Mouse (Mus musculus) neural tube, embryonic 13.5 days (tissue): ENCODE data around the gene Fam219a. TPM values are rescaled to one million over a fixed set of nuclear protein-coding genes. Genes with fewer than 3 reads are reported as not detected.
A peak's percentile ranks its signal among the peaks of the same experiment; 100 is the strongest.

Experiments
- ATAC-seq: fragments of 200-750 bp; cut with Nextera tagmentation; 2 replicates; pipeline ENCODE4 v1.8.0; 2017; ENCODE audit warnings: low read depth, mild to moderate bottlenecking, moderate TSS enrichment, moderate library complexity
- H3K27ac ChIP-seq: fragments of 300-500 bp; sonication (generic); replicated peaks from 2 replicates; pipeline ENCODE4 v1.5.1; 2015; ENCODE audit warnings: moderate library complexity, mild to moderate bottlenecking, inconsistent platforms
- H3K27me3 ChIP-seq: fragments of 300-500 bp; sonication (generic); 2 replicates; pipeline ENCODE4 v1.6.1; 2015; ENCODE audit warnings: mild to moderate bottlenecking, inconsistent platforms
- H3K36me3 ChIP-seq: fragments of 300-500 bp; sonication (generic); 2 replicates; pipeline ENCODE4 v1.6.1; 2015; ENCODE audit warnings: mild to moderate bottlenecking, inconsistent platforms
- H3K4me1 ChIP-seq: fragments of 300-500 bp; sonication (generic); replicated peaks from 2 replicates; pipeline ENCODE4 v1.6.1; 2015; ENCODE audit warnings: inconsistent platforms
- H3K4me2 ChIP-seq: fragments of 300-500 bp; sonication (generic); 2 replicates; pipeline ENCODE4 v1.6.1; 2015; ENCODE audit warnings: inconsistent platforms, mild to moderate bottlenecking, moderate library complexity
- H3K4me3 ChIP-seq: fragments of 300-500 bp; sonication (generic); 2 replicates; pipeline ENCODE4 v1.5.1; 2015; ENCODE audit warnings: mild to moderate bottlenecking, inconsistent platforms
- H3K9ac ChIP-seq: fragments of 300-500 bp; sonication (generic); 2 replicates; pipeline ENCODE4 v1.6.1; 2015; ENCODE audit warnings: moderate library complexity, mild to moderate bottlenecking, inconsistent platforms
- H3K9me3 ChIP-seq: fragments of 300-500 bp; sonication (generic); 2 replicates; pipeline ENCODE4 v1.6.1; 2016; ENCODE audit warnings: inconsistent platforms
- WGBS: fragments of 180-500 bp; shearing (Covaris S2); methylation state at CpG from one replicate; pipeline ENCODE4 v1.1.7; 2015; 5-methylcytosine and 5-hydroxymethylcytosine counted together
- polyA plus RNA-seq: library from polyadenylated mRNA; unstranded; fragments of >200 nt; fragmentation: Nextera tagmentation; extraction: Ambion mirVana; gene quantifications from 2 replicates; pipeline ENCODE4 v1.2.1, GENCODE M21; 2015

Gene Fam219a
- 14.7 and 18.8 TPM in 2 replicates for polyA plus RNA-seq

- Histone ChIP-seq H3K9me3 (no peaks in the 10 kb centered on the region), H3K9ac (peak within 1 kb of the TSS; percentile 95), H3K4me3 (peak within 1 kb of the TSS; percentile 87), H3K27me3 (no peaks in the 10 kb centered on the region), H3K4me2 (peak within 1 kb of the TSS; percentile 75), H3K27ac (peak within 1 kb of the TSS; percentile 97), H3K36me3 (no peaks in the 10 kb centered on the region), H3K4me1 (peaks cover 56% of the 10 kb centered on the region)
- under 1% methylated on average over 41 of the region's 41 CpGs for WGBS
- ATAC-seq = peak; percentile 97
These were observed at the start of gene Fam219a, which contains the start of gene Dnaic1 for GRCm38 (mm10) chr4:41569411-41569885. TSS of gene Fam219a (minus strand) at chr4:41569538. TSS of gene Dnaic1 (plus strand) at chr4:41569775.

DNA sequence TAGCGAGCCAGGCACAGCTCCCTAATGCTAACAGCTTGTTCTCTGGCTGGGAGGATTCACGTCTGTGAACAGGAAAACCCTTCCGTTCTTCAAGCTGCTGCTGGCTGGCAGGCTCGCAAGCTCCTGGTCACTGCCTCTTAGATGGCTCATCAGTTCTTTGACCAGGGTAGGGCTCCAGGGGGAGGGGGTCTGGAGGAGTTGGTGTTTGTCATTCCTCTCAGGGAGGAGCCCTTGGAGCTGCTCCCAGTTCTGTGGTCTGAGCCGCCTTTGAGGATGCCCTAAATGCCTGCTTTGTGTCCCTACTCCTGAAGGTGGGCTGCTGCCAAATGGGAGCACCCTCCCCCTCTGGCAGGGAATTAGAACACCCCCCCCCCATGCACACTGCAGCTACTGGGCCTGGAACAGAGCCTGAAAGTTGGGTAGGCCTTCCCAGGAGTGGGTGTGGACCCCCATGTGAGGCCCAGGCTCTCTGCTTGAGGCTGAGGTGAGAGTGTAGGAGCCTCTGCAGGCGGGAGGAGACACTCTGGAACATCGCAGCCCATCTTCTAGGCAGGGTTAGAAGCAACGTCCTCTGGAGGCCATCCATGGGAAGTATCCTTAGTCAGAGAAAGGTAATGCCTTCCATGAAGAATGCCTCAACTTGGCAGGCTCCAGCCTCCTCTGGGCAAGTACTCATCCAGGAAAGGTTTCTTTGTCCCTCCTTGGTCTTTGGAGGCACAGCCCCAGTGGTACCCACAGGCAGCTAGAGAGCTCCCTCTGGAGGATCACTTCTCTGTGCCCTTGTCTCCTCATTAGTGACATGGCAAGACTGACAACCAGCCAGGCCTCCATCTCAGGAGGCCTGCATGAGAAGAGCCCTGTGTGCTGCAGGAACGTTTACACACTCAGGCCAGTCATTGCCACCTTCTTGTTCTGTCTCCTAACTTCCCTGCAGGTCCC is 46.6 kb upstream of the Fam219a start:
- no peak overlapping the region for H3K9ac ChIP-seq
- H3K27ac ChIP-seq = peak overlapping the region; percentile 74
- ATAC-seq = peak; percentile 78
- no peaks in the 10 kb centered on the region for H3K36me3 ChIP-seq
- 57% methylated on average over 9 of the region's 9 CpGs for WGBS
- H3K27me3 ChIP-seq = no peaks in the 10 kb centered on the region; the same call in 1 of the 2 replicates
- peaks cover 70% of the 10 kb centered on the region for H3K4me1 ChIP-seq
- H3K9me3 ChIP-seq = no peaks in the 10 kb centered on the region
- H3K4me2 ChIP-seq = no peak overlapping the region
- H3K4me3 ChIP-seq = no peak overlapping the region

DNA sequence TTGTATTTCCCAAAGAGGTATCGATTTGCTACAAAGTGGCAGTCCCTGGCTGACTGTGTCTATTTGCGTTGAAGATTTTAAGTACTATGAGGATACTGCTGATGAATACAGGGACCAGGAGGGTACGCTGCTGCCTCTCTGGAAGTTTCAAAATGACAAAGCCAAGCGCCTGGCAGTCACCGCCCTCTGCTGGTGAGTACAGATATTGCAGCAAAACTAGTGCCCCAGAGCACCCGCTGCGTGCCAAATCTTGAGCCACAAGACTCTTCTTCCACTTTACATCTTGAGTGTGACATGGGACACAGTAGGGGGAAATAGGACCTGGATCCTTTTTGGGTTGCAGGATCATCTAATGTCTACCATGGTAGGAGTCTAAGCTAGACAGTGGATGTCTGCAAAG is 44.8 kb upstream of the Fam219a start:
- WGBS = 8% methylated on average over 7 of the region's 7 CpGs
- no peak overlapping the region for H3K27ac ChIP-seq
- no peak overlapping the region for H3K4me2 ChIP-seq
- no peaks in the 10 kb centered on the region for H3K36me3 ChIP-seq
- no peak overlapping the region for H3K9ac ChIP-seq
- no peak for ATAC-seq
- H3K4me3 ChIP-seq = no peak overlapping the region
- no peaks in the 10 kb centered on the region for H3K9me3 ChIP-seq
- H3K27me3 ChIP-seq = no peaks in the 10 kb centered on the region; the same call in 1 of the 2 replicates
- H3K4me1 ChIP-seq = peaks cover 71% of the 10 kb centered on the region

GRCm38 (mm10) chr4:41612166-41612565 is 42.8 kb upstream of the Fam219a start:
- peak overlapping the region; percentile 75 for H3K27ac ChIP-seq
- H3K4me3 ChIP-seq = no peak overlapping the region
- no peaks in the 10 kb centered on the region; the same call in 1 of the 2 replicates for H3K27me3 ChIP-seq
- 28% methylated on average over 8 of the region's 8 CpGs for WGBS
- H3K4me1 ChIP-seq = peaks cover 57% of the 10 kb centered on the region
- no peaks in the 10 kb centered on the region for H3K36me3 ChIP-seq
- H3K9ac ChIP-seq = no peak overlapping the region
- no peak overlapping the region for H3K4me2 ChIP-seq
- peak; percentile 10; the same call in 1 of the 2 replicates for ATAC-seq
- H3K9me3 ChIP-seq = no peaks in the 10 kb centered on the region

GRCm38 (mm10) chr4:41610594-41610980 is 41.2 kb upstream of the Fam219a start:
- Histone ChIP-seq H3K27me3 (no peaks in the 10 kb centered on the region; the same call in 1 of the 2 replicates), H3K9me3 (no peaks in the 10 kb centered on the region), H3K27ac (no peak overlapping the region), H3K4me1 (peaks cover 50% of the 10 kb centered on the region), H3K36me3 (no peaks in the 10 kb centered on the region), H3K4me3 (no peak overlapping the region), H3K4me2 (no peak overlapping the region), H3K9ac (no peak overlapping the region)
- 36% methylated on average over 6 of the region's 6 CpGs for WGBS
- ATAC-seq = no peak

DNA sequence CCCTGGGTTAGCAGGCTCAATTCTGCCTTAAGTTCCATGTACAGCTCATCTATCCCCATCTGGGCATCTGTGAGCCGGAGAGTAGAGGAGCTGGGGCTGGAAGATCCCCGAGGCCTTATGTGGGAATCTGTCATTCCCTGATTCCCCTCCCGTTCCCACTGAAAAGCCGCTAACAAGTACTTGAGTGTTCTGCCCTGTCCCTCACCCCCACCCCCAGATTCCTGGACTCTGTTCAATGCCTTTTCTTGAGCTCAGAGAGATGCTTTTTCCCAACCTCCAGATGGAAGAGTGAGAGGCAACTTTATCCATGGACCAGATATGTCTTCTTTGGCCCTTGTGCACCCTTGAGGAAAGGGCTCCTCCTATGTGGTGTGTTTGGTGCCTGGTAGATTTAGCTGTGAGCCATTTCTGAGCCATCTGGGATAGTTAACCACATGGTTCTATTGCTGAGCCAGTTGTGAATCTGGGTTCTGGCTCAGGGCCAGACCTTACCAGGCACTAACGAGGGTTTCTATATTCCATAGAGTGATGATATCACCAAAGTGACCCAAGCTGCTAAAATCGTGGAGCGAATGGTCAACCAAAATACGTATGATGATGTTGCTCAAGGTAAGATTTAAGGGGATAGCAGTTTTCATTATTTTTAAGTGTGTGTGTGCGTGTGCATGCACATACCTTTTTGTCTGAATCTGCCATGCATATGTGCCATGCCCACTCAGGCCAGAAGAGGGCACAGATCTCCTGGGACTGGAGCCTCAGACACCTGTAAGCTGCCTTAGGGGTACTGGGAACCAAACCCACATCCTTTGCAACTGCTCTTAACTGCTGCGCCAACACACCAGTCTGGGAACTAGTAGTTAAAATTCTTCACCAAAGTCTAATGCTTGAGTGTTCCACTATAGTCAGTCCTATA is 40.6 kb upstream of the Fam219a start:
- Histone ChIP-seq H3K9ac (no peak overlapping the region), H3K9me3 (no peaks in the 10 kb centered on the region), H3K4me3 (no peak overlapping the region), H3K27me3 (no peaks in the 10 kb centered on the region), H3K27ac (0 out of 2 replicates have a peak overlapping the region, but pooled peaks have one; percentile 10), H3K4me2 (no peak overlapping the region), H3K4me1 (peaks cover 50% of the 10 kb centered on the region), H3K36me3 (no peaks in the 10 kb centered on the region)
- no peak for ATAC-seq
- WGBS = 68% methylated on average over 10 of the region's 10 CpGs

DNA sequence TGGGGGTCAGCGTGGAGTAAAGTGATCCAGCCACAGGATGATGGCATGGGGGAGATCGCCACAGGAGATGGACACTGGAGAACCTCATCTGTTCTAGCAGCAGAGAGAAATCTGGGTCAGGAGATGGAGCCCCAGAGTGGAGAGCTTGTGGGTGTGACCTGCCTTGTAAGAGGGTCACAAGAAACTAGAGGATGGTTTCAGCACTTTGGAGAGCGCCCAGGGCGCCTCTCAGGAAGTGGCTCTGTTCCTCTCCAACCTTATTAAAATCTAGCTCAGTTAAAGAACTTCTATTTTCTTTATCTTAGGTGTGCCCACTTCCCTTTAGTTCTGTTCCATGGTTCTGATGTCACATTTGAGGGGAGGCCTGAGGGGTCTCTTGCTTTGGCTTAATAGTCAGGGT is 37.4 kb upstream of the Fam219a start:
- no peaks in the 10 kb centered on the region for H3K9me3 ChIP-seq
- no peak for ATAC-seq
- no peak overlapping the region for H3K4me3 ChIP-seq
- no peak overlapping the region for H3K4me2 ChIP-seq
- H3K27ac ChIP-seq = no peak overlapping the region
- H3K36me3 ChIP-seq = no peaks in the 10 kb centered on the region
- peaks cover 35% of the 10 kb centered on the region for H3K4me1 ChIP-seq
- H3K9ac ChIP-seq = no peak overlapping the region
- 51% methylated on average over 4 of the region's 4 CpGs for WGBS
- no peaks in the 10 kb centered on the region for H3K27me3 ChIP-seq

- H3K27me3 ChIP-seq = no peaks in the 10 kb centered on the region
These were observed 35.4 kb upstream of the Fam219a start for GRCm38 (mm10) chr4:41604476-41605396.

GRCm38 (mm10) chr4:41602818-41603217 is 33.5 kb upstream of the Fam219a start:
- Histone ChIP-seq H3K9ac (no peak overlapping the region), H3K4me1 (peaks cover 17% of the 10 kb centered on the region)
- WGBS = 75% methylated on average over 4 of the region's 4 CpGs

More at GRCm38 (mm10) chr4:41604476-41605396, 35.4 kb upstream of the Fam219a start:
- Histone ChIP-seq H3K9me3 (no peaks in the 10 kb centered on the region), H3K36me3 (no peaks in the 10 kb centered on the region), H3K4me3 (no peak overlapping the region), H3K9ac (0 out of 2 replicates have a peak overlapping the region, but pooled peaks have one; percentile 8), H3K4me2 (no peak overlapping the region), H3K4me1 (peaks cover 25% of the 10 kb centered on the region), H3K27ac (peak overlapping the region; percentile 69)
- ATAC-seq = peak; percentile 78
- WGBS = 23% methylated on average over 8 of the region's 8 CpGs

GRCm38 (mm10) chr4:41583353-41583752 is 14.0 kb upstream of the Fam219a start:
- H3K9ac ChIP-seq = no peak overlapping the region
- H3K4me1 ChIP-seq = peaks cover 6% of the 10 kb centered on the region; the same call in 1 of the 2 replicates
- no peaks in the 10 kb centered on the region for H3K9me3 ChIP-seq
- no peak overlapping the region for H3K4me2 ChIP-seq
- H3K27ac ChIP-seq = no peak overlapping the region
- peak; percentile 59; the same call in 1 of the 2 replicates for ATAC-seq
- WGBS = 65% methylated on average over 7 of the region's 7 CpGs
- H3K4me3 ChIP-seq = no peak overlapping the region
- H3K27me3 ChIP-seq = no peaks in the 10 kb centered on the region
- H3K36me3 ChIP-seq = no peaks in the 10 kb centered on the region

More at GRCm38 (mm10) chr4:41602818-41603217, 33.5 kb upstream of the Fam219a start:
- Histone ChIP-seq H3K4me2 (no peak overlapping the region), H3K4me3 (no peak overlapping the region), H3K27me3 (no peaks in the 10 kb centered on the region), H3K36me3 (no peaks in the 10 kb centered on the region), H3K27ac (no peak overlapping the region), H3K9me3 (no peaks in the 10 kb centered on the region)
- ATAC-seq = no peak

GRCm38 (mm10) chr4:41575914-41576313 is 6.6 kb upstream of the Fam219a start:
- no peaks in the 10 kb centered on the region for H3K27me3 ChIP-seq
- H3K4me1 ChIP-seq = peaks cover 35% of the 10 kb centered on the region
- H3K36me3 ChIP-seq = no peaks in the 10 kb centered on the region
- H3K9me3 ChIP-seq = no peaks in the 10 kb centered on the region
- H3K4me2 ChIP-seq = no peak overlapping the region
- no peak overlapping the region for H3K9ac ChIP-seq
- H3K27ac ChIP-seq = 0 out of 2 replicates have a peak overlapping the region, but pooled peaks have one; percentile 24
- H3K4me3 ChIP-seq = no peak overlapping the region
- 14% methylated on average over 6 of the region's 6 CpGs for WGBS
- peak; percentile 53; the same call in 1 of the 2 replicates for ATAC-seq
